Mouse (Mus musculus) spleen, postnatal 14 days (tissue): ENCODE data around the gene Apobec4.
"Not testable (repeated sequence)": the region's sequence is repeated elsewhere in the genome, so short reads cannot be mapped to it uniquely, and the experiment has no call there.

Source experiments
- DNase-seq, 2 experiments: peaks; one replicate each; pipeline ENCODE4 v3.0.0; 2021 to 2022; ENCODE audit warnings: low spot score in 2 of 2

Apobec4 gene

GRCm38 (mm10) chr1:152766804-152767748, 16.7 kb downstream of the Apobec4 start:
- no peak for DNase-seq

GRCm38 (mm10) chr1:152767749-152768488, 17.6 kb downstream of the Apobec4 start:
- peak; percentile 72 to 82 for DNase-seq

GRCm38 (mm10) chr1:152771016-152771415, 20.7 kb downstream of the Apobec4 start:
- DNase-seq, result no peak

GRCm38 (mm10) chr1:152774601-152775000, 24.2 kb downstream of the Apobec4 start:
- not testable (repeated sequence) for DNase-seq

- DNase-seq, result peak; percentile 34 to 68
These were observed 28.9 kb downstream of the Apobec4 start for GRCm38 (mm10) chr1:152779071-152779737.

GRCm38 (mm10) chr1:152784620-152785019, 34.3 kb downstream of the Apobec4 start:
- DNase-seq, result no peak

- not testable (repeated sequence) for DNase-seq
These were observed 35.1 kb downstream of the Apobec4 start for GRCm38 (mm10) chr1:152785446-152785845.

- DNase-seq, result no peak
These were observed 36.6 kb downstream of the Apobec4 start for GRCm38 (mm10) chr1:152786953-152787352.

GRCm38 (mm10) chr1:152788121-152788660, 37.8 kb downstream of the Apobec4 start:
- DNase-seq, result no peak

GRCm38 (mm10) chr1:152790254-152790653, 39.9 kb downstream of the Apobec4 start:
- DNase-seq, result peak in 1 of 2 experiments; percentile 36

- DNase-seq, result no peak
These were observed 40.5 kb downstream of the Apobec4 start for GRCm38 (mm10) chr1:152790821-152791220.

- no peak for DNase-seq
These were observed 40.9 kb downstream of the Apobec4 start for GRCm38 (mm10) chr1:152791269-152791668.

GRCm38 (mm10) chr1:152792736-152793494, 42.6 kb downstream of the Apobec4 start:
- no peak for DNase-seq

GRCm38 (mm10) chr1:152793495-152794130, 43.3 kb downstream of the Apobec4 start:
- DNase-seq, result no peak

- no peak for DNase-seq
These were observed 45.4 kb downstream of the Apobec4 start for GRCm38 (mm10) chr1:152795688-152796255.

- no peak for DNase-seq
These were observed 46.4 kb downstream of the Apobec4 start for GRCm38 (mm10) chr1:152796683-152797263.

GRCm38 (mm10) chr1:152798125-152798524, 47.8 kb downstream of the Apobec4 start:
- no peak for DNase-seq

GRCm38 (mm10) chr1:152799897-152800296, 49.5 kb downstream of the Apobec4 start, which contains the start of gene Ncf2:
Ncf2 (plus strand) TSS chr1:152800194.
- DNase-seq, result no peak

- DNase-seq, result no peak
These were observed 50.4 kb downstream of the Apobec4 start for GRCm38 (mm10) chr1:152800633-152801176.
